Mouse (Mus musculus) G1E-ER4 (cell line): ENCODE data around the gene Eps8l1. TPM values are rescaled to one million over a fixed set of nuclear protein-coding genes. Genes with fewer than 3 reads are reported as not detected.
A peak's percentile ranks its signal among the peaks of the same experiment; 100 is the strongest.

ENCODE experiments used
- GATA1 ChIP-seq: IDR thresholded peaks from one replicate; pipeline ENCODE4 v1.8.0; 2012; ENCODE audit warnings: low read length, inconsistent platforms
- polyA plus RNA-seq: library from polyadenylated mRNA; stranded (reverse); fragments of >175 nt; gene quantifications from 2 replicates; pipeline ENCODE4 v1.2.3, GENCODE M21; 2012

Eps8l1 gene
- polyA plus RNA-seq, 1 experiment, result not detected

DNA sequence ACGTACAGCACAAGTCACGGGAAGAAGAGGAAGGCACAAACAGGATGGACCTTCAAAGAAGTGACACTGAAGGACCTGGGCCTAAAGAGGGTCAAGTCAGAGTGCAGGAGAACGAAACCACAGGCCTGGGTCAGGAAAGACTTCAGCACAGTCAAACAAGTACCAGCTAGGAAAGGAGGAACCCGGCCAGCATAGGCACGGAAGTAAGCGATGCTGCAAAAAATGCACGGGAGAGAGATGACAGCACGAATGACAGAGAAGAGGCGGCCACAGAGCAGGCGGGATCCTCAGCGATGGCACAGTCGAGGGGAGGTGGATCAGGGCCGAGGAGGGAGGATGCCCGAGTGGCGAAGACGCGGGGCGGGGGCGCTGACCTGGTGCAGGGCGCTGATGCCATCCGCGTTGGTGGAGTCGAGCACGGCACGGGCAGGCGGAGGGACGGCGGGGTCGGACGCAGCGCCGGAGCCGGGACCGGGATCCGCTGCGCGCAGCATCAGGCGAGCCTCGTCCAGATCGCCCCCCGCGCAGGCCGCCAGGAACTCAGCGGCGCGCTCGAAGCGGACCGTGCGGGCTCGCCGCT lies 40.5 kb downstream of the Eps8l1 start:
- no peak for TF ChIP-seq GATA1

- TF ChIP-seq GATA1, result no peak
Observed at GRCm38 (mm10) chr7:4501558-4502397, 41.3 kb downstream of the Eps8l1 start, which contains the start of gene Ppp1r12c. Gene Ppp1r12c (minus strand): TSS chr7:4501680.

DNA sequence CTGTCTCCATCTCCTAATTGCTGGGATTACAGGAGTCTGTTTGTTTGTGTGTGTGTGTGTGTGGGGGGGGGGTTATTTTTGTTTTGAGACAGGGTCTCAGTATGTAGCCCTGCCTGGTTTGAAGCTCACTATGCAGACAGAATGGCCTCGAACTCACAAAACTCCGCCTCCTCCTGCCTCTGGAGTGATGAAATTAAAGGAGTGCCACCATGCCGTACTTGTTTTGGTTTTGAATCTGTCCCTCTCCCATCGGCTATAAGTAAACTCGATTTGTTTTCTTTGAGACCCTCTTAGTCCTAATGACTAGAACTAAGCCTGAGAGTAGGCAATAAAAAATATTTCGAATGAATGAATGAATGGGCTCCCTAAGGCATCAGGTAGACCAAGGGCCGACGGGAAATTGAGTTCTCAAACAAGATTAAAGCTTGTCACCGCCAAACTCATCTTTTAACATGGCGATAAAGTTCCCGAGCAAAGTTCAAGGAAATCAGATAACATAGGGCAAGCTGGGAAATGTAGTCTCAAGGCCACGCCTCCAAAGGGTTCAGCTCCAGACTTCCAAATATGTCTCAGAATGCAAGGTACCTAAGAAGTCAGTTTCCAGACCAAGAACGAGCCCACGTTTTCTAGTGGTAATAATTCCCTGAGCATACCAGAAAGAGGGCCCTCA lies 42.1 kb downstream of the Eps8l1 start:
- peak; percentile 90 for TF ChIP-seq GATA1

DNA sequence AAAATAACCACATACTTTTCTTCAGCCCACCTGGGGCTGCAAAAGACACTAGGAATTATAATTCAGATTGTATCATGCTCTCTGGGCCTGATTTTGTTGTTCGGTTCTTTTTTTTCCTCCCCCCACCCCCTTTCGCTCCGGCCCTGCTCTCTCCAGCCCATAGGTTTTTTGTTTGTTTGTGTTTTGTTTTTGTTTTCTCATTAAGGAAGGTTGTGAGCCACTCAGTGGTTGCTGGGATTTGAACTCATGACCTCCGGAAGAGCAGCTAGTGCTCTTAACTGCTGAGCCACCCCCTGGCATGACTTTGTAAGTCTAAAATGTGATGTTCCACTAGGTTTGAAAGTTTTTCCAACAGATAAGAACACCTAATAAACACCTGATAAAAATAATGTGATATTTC lies 42.6 kb downstream of the Eps8l1 start:
- no peak for TF ChIP-seq GATA1

DNA sequence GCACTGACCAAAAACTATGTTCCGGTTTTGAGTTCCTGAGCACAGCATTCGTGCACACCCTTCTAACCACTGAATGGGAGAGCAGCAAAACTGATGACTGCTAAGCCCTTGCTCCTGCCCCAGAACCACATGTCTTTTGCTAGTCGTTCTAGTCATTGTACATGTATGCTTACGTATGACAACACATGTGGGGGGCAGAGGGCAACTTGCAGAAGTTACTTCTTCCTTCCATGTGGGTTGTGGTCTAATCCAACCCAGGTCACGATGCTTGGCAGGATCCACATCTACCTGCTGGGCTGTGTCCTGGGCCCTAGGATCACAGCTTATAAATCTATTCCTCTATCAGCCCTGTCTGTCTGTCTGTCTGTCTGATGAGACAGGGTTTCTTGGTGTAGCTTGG lies 43.4 kb downstream of the Eps8l1 start:
- no peak for TF ChIP-seq GATA1

- TF ChIP-seq GATA1, result no peak
Observed at GRCm38 (mm10) chr7:4504646-4505435, 44.4 kb downstream of the Eps8l1 start.

DNA sequence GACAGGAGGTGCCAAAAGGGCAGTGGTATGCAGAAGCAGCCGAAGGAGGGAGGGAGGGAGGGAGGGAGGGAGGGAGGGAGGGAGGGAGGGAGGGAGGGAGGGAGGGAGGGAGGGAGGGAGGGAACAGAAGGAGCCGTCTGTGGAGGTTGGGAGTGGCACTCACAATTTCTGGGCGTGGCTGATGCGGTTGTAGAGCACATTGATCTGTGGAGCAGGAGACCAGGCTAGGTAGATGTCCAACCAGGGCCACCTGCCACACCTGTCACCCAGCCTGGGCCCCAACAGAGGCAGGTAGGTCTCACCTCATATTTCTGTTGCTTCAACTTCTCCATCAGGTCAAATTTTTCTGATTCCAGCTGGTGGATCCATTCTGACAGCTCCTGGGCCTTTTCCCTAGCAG lies 46.7 kb downstream of the Eps8l1 start:
- no peak for TF ChIP-seq GATA1

- TF ChIP-seq GATA1, result no peak
Observed at GRCm38 (mm10) chr7:4508062-4508738, 47.7 kb downstream of the Eps8l1 start.

GRCm38 (mm10) chr7:4508739-4509116 lies 48.3 kb downstream of the Eps8l1 start:
- no peak for TF ChIP-seq GATA1

- TF ChIP-seq GATA1, result no peak
Observed at GRCm38 (mm10) chr7:4509863-4510608, 49.6 kb downstream of the Eps8l1 start.

GRCm38 (mm10) chr7:4511489-4512224 lies 51.2 kb downstream of the Eps8l1 start:
- no peak for TF ChIP-seq GATA1

DNA sequence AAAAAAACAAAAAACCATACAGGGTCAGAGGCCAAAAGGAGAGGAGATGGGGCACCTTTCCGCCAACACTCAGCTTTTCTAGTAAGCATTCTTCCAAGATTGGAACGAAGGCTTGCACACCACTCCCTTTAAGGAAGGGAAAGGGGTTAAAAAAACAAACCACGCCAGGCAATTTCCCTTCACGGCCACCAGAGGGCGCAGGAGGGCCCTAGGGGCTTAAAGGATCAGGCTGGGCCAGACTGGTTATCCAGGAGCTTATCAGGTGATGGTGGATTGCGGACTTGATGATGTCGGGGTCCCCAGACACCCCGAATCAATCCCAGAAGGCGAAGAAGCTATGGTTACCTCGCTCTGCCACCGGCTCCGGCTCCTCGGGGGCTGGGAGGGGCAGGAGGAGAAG lies 52.8 kb downstream of the Eps8l1 start:
- no peak for TF ChIP-seq GATA1

DNA sequence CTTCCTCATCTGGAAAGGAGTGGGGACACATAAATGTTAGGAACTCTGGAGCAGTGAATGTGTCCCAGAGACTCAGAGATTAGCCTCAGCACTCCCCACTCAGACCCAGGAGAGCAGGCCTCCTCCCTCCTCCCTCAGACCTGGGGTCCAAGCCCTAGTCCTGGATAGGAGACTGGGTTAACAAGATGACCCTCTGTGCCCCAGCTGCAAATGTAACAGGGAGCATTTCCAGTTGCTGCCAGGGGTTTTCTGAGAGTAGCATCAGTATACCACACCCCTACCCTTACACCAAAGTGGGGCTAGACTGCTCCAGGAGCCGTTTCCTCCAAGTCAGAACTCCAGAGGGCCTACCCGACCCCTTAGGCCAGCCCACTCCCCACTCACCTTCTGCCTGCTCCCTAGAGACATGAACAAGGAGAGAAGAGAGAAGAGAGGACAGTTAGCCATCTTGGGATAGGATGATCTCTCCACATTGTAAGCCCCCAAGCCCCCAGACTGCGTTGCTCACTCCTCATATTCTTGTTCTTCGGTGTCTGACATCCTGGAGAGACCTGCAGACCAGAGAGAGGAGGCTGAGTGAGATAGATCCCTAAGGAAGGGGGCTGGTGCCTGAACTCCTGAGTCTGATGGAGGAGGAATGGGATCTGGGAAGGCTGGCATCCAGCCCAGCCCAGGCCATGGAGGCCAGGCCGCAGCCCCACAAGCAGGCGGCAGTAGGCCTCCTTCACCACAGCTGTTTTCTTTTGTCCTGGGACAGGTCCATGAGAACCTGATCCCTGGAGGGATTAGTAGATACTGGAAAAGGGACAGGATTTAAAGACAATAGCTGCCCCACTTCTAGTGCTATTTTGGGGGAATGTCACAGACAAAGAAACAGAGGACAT lies 53.6 kb downstream of the Eps8l1 start:
- no peak for TF ChIP-seq GATA1
